Mouse (Mus musculus) intestine, embryonic 15.5 days (tissue): Measurements from ENCODE around the gene 1810010H24Rik. TPM values are rescaled to one million over a fixed set of nuclear protein-coding genes. Genes with fewer than 3 reads are reported as not detected.
A peak's percentile ranks its signal among the peaks of the same experiment; 100 is the strongest.
"Not testable (repeated sequence)": the region's sequence is repeated elsewhere in the genome, so short reads cannot be mapped to it uniquely, and the experiment has no call there.

ENCODE experiments used
- ATAC-seq: fragments of 200-750 bp; cut with Nextera tagmentation; 2 replicates; pipeline ENCODE4 v1.8.0; 2017; ENCODE audit warnings: moderate TSS enrichment, moderate library complexity
- H3K27ac ChIP-seq: fragments of 300-500 bp; sonication (generic); 2 replicates; pipeline ENCODE4 v1.5.1; 2015; ENCODE audit warnings: mild to moderate bottlenecking, inconsistent platforms
- H3K27me3 ChIP-seq: fragments of 300-500 bp; sonication (generic); replicated peaks from 2 replicates; pipeline ENCODE4 v1.6.1; 2015; ENCODE audit warnings: inconsistent platforms
- H3K36me3 ChIP-seq: fragments of 300-500 bp; sonication (generic); 2 replicates; pipeline ENCODE4 v1.6.1; 2015; ENCODE audit warnings: inconsistent platforms
- H3K4me1 ChIP-seq: fragments of 300-500 bp; sonication (generic); replicated peaks from 2 replicates; pipeline ENCODE4 v1.6.1; 2015; ENCODE audit warnings: inconsistent platforms
- H3K4me2 ChIP-seq: fragments of 300-500 bp; sonication (generic); replicated peaks from 2 replicates; pipeline ENCODE4 v1.6.1; 2015; ENCODE audit warnings: mild to moderate bottlenecking, inconsistent platforms
- H3K4me3 ChIP-seq: fragments of 300-500 bp; sonication (generic); replicated peaks from 2 replicates; pipeline ENCODE4 v1.5.1; 2015; ENCODE audit warnings: inconsistent platforms
- H3K9ac ChIP-seq: fragments of 300-500 bp; sonication (generic); 2 replicates; pipeline ENCODE4 v1.6.1; 2015; ENCODE audit warnings: inconsistent platforms
- H3K9me3 ChIP-seq: fragments of 300-500 bp; sonication (generic); 2 replicates; pipeline ENCODE4 v1.6.1; 2016; ENCODE audit warnings: inconsistent platforms
- WGBS: fragments of 180-500 bp; shearing (Covaris S2); methylation state at CpG from one replicate; pipeline ENCODE4 v1.1.7; 2015; 5-methylcytosine and 5-hydroxymethylcytosine counted together
- polyA plus RNA-seq: library from polyadenylated mRNA; unstranded; fragments of >200 nt; fragmentation: Nextera tagmentation; extraction: Ambion mirVana; gene quantifications from 2 replicates; pipeline ENCODE4 v1.2.1, GENCODE M21; 2015

Gene 1810010H24Rik
- 2.6 and 3.0 TPM in 2 replicates for polyA plus RNA-seq

DNA sequence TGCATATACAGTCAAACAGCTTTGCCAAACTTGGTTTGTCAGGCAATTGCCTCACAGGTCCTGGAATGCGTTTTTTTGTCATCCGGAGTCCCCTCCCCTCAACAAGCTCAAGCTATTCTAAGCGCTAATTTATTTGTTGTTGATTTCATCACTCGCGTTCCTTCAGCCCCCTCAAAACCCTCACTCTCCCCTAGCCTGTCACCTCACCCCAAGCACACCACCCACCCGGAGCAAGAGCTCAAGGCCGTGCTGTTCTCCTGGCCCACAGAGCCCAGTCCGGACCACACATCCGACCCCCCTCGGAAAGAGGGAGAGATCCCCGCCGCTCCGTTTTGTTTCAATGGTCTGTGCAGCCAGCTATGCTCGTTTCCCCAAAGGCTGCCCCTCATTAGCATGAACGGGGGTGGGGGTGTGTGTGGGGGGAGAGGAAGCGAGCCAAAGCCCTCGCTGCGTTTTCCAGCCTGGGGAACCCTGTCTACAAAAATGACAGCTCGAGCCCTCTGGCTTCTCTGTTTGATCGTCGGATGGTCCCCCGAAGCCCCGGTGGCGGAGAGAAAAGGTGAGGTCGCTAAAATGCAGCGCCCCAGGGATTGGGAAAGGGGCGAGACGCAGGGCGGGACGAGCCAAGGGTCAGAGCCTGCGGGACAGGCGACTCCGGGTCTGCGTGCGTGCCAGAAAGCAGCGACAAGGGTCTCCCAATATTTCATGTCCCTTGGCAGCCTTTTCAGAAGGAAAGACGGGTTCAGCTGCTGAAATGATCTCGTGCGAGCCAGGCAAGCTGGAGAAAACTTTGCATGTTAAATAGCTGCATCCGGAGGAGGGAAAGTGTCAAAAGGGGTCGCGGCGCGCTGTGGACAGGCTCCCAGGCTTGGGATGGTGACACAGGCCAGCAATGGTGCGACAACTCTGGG, at the start of gene 1810010H24Rik:
TSS of gene 1810010H24Rik (plus strand) at position 271 of the 911 bp plus-strand sequence.
- Histone ChIP-seq H3K4me3 (peak within 1 kb of the TSS; percentile 49), H3K36me3 (no peaks in the 10 kb centered on the region), H3K9me3 (no peaks in the 10 kb centered on the region), H3K27ac (no peak within 1 kb of the TSS; the same call in 1 of the 2 replicates), H3K27me3 (no peaks in the 10 kb centered on the region), H3K4me2 (peak within 1 kb of the TSS; percentile 95), H3K9ac (peak within 1 kb of the TSS; percentile 62), H3K4me1 (peaks cover 21% of the 10 kb centered on the region)
- no peak for ATAC-seq
- WGBS = 1% methylated on average over 44 of the region's 45 CpGs

GRCm38 (mm10) chr11:106976194-106976593, 49.3 kb upstream of the 1810010H24Rik start:
- Histone ChIP-seq H3K9me3 (no peaks in the 10 kb centered on the region), H3K4me2 (no peak overlapping the region), H3K27ac (no peak overlapping the region), H3K9ac (no peak overlapping the region), H3K4me3 (no peak overlapping the region), H3K36me3 (no peaks in the 10 kb centered on the region), H3K4me1 (0 out of 2 replicates have a peak, but pooled peaks cover 3% of the 10 kb centered on the region), H3K27me3 (no peaks in the 10 kb centered on the region)
- no peak for ATAC-seq
- 88% methylated on average over 8 of the region's 8 CpGs for WGBS

GRCm38 (mm10) chr11:106980455-106980854, 45.0 kb upstream of the 1810010H24Rik start:
- no peak overlapping the region for H3K9ac ChIP-seq
- 0 out of 2 replicates have a peak, but pooled peaks cover 3% of the 10 kb centered on the region for H3K4me1 ChIP-seq
- peak; percentile 32; the same call in 1 of the 2 replicates for ATAC-seq
- no peak overlapping the region for H3K4me3 ChIP-seq
- no peaks in the 10 kb centered on the region for H3K36me3 ChIP-seq
- H3K9me3 ChIP-seq = no peaks in the 10 kb centered on the region
- H3K4me2 ChIP-seq = no peak overlapping the region
- no peak overlapping the region for H3K27ac ChIP-seq
- WGBS = 22% methylated on average over 7 of the region's 7 CpGs
- H3K27me3 ChIP-seq = no peaks in the 10 kb centered on the region

DNA sequence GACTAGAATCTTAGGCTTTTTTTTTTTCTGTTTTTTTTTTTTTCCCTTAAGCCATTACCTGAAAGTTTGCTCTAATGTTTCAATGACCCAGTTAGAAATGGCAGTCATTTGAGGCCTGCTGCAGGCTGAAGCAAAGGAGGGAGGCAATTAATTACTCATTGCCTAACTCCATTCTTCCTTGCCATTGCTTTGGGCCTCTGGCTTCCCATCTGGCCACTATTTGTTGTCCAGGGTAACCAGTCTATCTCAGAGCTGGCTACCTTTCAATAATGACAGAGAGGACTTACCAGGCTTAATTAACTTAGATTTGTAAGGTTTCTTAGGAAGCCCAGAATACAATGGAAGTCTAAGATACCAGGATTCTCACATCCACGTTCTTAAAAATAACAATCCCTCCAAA, 43.7 kb upstream of the 1810010H24Rik start:
- no peaks in the 10 kb centered on the region for H3K9me3 ChIP-seq
- no peak overlapping the region for H3K9ac ChIP-seq
- H3K4me1 ChIP-seq = no peaks in the 10 kb centered on the region
- 56% methylated on average over 1 of the region's 1 CpGs for WGBS
- no peaks in the 10 kb centered on the region; the same call in 1 of the 2 replicates for H3K36me3 ChIP-seq
- no peak for ATAC-seq
- no peak overlapping the region for H3K4me3 ChIP-seq
- H3K27me3 ChIP-seq = no peaks in the 10 kb centered on the region
- H3K4me2 ChIP-seq = no peak overlapping the region
- no peak overlapping the region for H3K27ac ChIP-seq

- H3K36me3 ChIP-seq = peaks cover 5% of the 10 kb centered on the region
- H3K9ac ChIP-seq = no peak overlapping the region
- H3K9me3 ChIP-seq = no peaks in the 10 kb centered on the region
- H3K27me3 ChIP-seq = no peaks in the 10 kb centered on the region
- WGBS = 26% methylated on average over 5 of the region's 5 CpGs
- H3K4me3 ChIP-seq = no peak overlapping the region
- H3K4me2 ChIP-seq = no peak overlapping the region
- ATAC-seq = 0 out of 2 replicates have a peak, but pooled peaks have one; percentile 39
- no peaks in the 10 kb centered on the region for H3K4me1 ChIP-seq
- peak overlapping the region; percentile 7; the same call in 1 of the 2 replicates for H3K27ac ChIP-seq
Observed at GRCm38 (mm10) chr11:106982351-106982750, 43.1 kb upstream of the 1810010H24Rik start.

GRCm38 (mm10) chr11:106985979-106986604, 39.4 kb upstream of the 1810010H24Rik start:
- H3K9ac ChIP-seq, H3K4me3 ChIP-seq, H3K4me1 ChIP-seq, H3K27ac ChIP-seq, H3K9me3 ChIP-seq, H3K27me3 ChIP-seq, H3K4me2 ChIP-seq: not testable (repeated sequence)
- 76% methylated on average over 9 of the region's 9 CpGs for WGBS
- ATAC-seq = peak; percentile 51; the same call in 1 of the 2 replicates
- H3K36me3 ChIP-seq = peaks cover 18% of the 10 kb centered on the region

GRCm38 (mm10) chr11:106987384-106987783, 38.1 kb upstream of the 1810010H24Rik start:
- no peak overlapping the region for H3K9ac ChIP-seq
- no peak overlapping the region for H3K27ac ChIP-seq
- ATAC-seq = no peak
- H3K36me3 ChIP-seq = peaks cover 23% of the 10 kb centered on the region
- no peak overlapping the region for H3K4me2 ChIP-seq
- no peak overlapping the region for H3K4me3 ChIP-seq
- no peaks in the 10 kb centered on the region for H3K27me3 ChIP-seq
- 82% methylated on average over 2 of the region's 2 CpGs for WGBS
- no peaks in the 10 kb centered on the region for H3K9me3 ChIP-seq
- no peaks in the 10 kb centered on the region for H3K4me1 ChIP-seq

DNA sequence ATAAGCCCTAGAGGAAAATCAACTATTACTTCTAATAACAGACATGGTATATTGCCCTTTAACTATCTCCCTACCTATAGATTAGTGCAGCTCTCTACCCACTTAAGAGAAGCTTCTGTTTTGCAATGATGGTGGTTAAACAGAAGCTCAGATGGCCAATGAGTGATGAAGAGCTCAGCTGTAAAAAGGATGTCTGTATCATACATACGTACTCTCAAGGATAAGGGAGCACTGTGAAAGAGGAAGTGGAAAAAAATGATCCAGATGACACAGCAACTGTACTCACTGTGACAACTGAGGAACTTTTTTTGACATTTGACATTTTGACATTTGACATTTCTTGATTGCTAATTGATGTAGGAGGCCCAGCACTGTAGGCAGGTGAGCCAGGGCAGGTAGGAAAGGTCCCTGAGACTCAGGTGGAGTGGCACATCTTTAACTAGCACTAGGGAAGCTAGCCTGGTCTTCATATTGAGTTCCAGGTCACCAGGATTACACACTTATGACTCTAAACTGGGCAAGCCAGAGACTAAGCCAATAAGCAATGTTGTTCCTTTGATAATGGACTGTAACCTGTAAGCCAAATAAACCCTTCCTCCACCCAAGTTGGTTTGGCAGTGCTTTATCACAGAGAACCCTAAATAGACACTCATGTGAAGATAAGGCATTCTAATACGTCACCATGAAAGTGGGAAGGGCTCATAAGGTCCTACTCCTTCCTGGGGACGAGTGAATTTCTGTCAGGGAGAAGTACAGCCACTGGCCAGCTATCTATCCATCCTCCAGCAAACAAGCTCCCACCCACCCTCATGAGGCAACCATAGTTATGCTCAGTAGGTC, 31.0 kb upstream of the 1810010H24Rik start:
- Histone ChIP-seq H3K27me3 (no peaks in the 10 kb centered on the region), H3K9ac (no peak overlapping the region), H3K36me3 (peaks cover 10% of the 10 kb centered on the region; the same call in 1 of the 2 replicates), H3K4me3 (no peak overlapping the region), H3K27ac (no peak overlapping the region), H3K9me3 (no peaks in the 10 kb centered on the region), H3K4me2 (no peak overlapping the region), H3K4me1 (0 out of 2 replicates have a peak, but pooled peaks cover 2% of the 10 kb centered on the region)
- 55% methylated on average over 3 of the region's 3 CpGs for WGBS
- no peak for ATAC-seq

GRCm38 (mm10) chr11:106996492-106996891, 29.0 kb upstream of the 1810010H24Rik start:
- 93% methylated on average over 7 of the region's 7 CpGs for WGBS
- H3K4me1 ChIP-seq, H3K4me3 ChIP-seq, H3K9me3 ChIP-seq, H3K36me3 ChIP-seq, H3K27ac ChIP-seq, ATAC-seq, H3K27me3 ChIP-seq, H3K9ac ChIP-seq: not testable (repeated sequence)
- H3K4me2 ChIP-seq = peak overlapping the region; percentile 63

DNA sequence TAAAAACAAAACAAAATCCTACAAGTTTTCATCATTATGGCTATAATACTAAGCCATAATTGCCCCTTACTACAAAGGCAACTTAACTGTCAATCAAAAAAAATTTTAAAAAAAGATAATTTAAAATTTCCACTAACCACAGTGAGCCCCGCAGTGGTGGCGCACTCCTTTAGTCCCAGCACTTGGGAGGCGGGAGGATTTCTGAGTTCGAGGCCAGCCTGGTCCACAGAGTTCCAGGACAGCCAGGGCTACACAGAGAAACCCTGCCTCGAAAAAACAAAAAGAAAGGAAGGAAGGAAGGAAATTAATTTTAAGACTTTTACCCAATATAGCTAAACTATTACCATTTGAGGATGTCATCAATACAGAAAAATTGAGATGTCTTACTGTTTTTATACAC, 27.5 kb upstream of the 1810010H24Rik start:
- H3K36me3 ChIP-seq = no peaks in the 10 kb centered on the region
- no peaks in the 10 kb centered on the region for H3K9me3 ChIP-seq
- H3K4me3 ChIP-seq = peak overlapping the region; percentile 98
- 0 out of 2 replicates have a peak, but pooled peaks cover 2% of the 10 kb centered on the region for H3K4me1 ChIP-seq
- H3K27me3 ChIP-seq = no peaks in the 10 kb centered on the region
- 19% methylated on average over 5 of the region's 5 CpGs for WGBS
- no peak overlapping the region for H3K27ac ChIP-seq
- peak overlapping the region; percentile 63 for H3K4me2 ChIP-seq
- H3K9ac ChIP-seq = peak overlapping the region; percentile 91; the same call in 1 of the 2 replicates
- no peak for ATAC-seq

DNA sequence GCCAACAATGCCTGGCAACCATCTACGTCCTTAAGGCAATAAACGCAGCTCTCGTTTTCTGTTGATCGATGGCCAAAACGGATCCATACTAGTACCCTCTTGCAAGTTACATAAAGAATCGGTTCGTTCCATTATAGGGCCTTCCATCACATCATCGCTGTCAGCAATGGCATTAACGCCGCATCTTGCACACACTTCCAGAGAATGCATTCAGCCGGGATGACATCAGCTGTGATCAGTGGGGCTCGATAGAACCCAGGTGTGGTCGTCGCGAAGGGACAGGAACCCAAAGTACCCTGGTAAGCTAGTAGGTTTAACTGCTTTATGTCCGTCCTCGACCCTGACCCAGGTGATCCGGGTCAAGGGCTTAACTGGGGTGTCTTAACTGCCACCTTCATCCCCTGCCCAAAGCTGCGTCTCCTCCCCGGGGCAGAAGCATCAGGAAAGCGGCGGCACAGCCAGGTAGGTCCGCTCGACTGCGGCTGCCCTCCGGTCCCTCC, 26.8 kb upstream of the 1810010H24Rik start:
- H3K4me2 ChIP-seq = peak overlapping the region; percentile 63
- no peaks in the 10 kb centered on the region for H3K27me3 ChIP-seq
- no peaks in the 10 kb centered on the region for H3K36me3 ChIP-seq
- WGBS = under 1% methylated on average over 26 of the region's 26 CpGs
- no peaks in the 10 kb centered on the region for H3K9me3 ChIP-seq
- H3K27ac ChIP-seq = peak overlapping the region; percentile 93
- peak overlapping the region; percentile 98 for H3K4me3 ChIP-seq
- no peak; the same call in 1 of the 2 replicates for ATAC-seq
- peak overlapping the region; percentile 91 for H3K9ac ChIP-seq
- H3K4me1 ChIP-seq = 0 out of 2 replicates have a peak, but pooled peaks cover 2% of the 10 kb centered on the region
